Mouse (Mus musculus) adrenal gland, postnatal 4 days (tissue): ENCODE measurements around the gene Evi5l. TPM values are rescaled to one million over a fixed set of nuclear protein-coding genes. Genes with fewer than 3 reads are reported as not detected.

Experiments
- DNase-seq, 2 experiments: peaks; one replicate each; pipeline ENCODE4 v3.0.0; 2021 to 2022; ENCODE audit warnings: low spot score in 2 of 2, mixed read lengths in 2 of 2
- total RNA-seq, 2 experiments: library from RNA; stranded (reverse); gene quantifications; 2 replicates each; pipeline ENCODE4 v1.2.3; 2021

Evi5l gene
- total RNA-seq, 2 experiments from 2014 or later: 46.2 to 47.0 TPM

DNA sequence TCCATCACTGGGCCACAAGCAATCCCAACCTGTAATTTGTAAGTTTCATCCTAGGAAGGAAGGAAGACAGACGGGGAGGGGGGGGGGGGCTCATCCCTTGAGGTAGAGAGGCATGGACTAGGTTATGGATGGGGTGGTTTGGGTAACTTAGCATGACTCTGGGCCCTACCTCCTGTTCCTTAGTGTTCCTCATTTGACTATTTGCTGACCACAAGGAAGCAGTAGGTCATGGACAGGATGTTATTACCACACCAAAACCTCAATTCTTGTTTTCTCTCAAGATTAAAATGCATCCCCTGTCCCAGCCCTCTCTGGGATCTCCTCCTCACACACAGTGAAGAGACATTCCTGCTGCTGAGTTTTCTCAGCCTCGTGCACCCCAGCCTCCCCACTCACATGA lies 35.0 kb downstream of the Evi5l start:
- DNase-seq: no peak

DNA sequence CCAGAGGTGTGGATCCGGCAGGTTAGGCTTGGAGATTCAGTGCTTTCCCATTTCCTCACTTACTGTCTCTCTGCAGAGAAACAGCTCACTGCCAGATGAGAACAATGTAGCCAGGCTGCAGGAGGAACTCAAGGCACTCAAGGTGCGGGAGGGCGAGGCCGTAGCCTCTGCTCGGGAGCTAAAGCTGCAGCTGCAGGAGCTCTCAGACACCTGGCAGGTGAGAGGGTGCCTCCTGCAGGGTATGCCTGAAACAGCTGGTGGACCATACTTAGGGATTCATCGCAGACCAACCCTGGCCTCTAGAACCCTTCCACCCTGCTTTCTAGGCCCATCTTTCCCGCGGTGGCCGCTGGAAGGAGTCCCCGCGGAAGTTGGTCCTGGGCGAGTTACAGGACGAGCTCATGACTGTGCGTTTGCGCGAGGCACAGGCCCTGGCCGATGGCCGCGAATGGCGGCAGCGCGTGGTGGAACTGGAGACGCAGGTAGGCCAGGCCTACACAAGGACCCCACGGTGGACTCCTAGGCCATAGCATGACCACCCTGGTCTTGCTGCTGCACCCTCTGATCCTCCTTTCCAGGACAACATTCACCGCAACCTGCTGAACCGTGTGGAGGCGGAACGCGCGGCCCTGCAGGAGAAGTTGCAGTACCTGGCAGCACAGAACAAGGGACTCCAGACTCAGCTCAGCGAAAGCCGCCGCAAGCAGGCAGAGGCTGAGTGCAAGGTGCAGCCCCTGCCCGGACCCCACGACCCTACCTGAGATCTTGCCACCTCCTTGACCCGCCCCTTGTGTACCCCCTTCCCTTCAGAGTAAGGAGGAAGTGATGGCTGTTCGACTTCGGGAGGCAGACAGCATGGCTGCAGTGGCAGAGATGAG lies 39.1 kb downstream of the Evi5l start:
- no peak for DNase-seq

DNA sequence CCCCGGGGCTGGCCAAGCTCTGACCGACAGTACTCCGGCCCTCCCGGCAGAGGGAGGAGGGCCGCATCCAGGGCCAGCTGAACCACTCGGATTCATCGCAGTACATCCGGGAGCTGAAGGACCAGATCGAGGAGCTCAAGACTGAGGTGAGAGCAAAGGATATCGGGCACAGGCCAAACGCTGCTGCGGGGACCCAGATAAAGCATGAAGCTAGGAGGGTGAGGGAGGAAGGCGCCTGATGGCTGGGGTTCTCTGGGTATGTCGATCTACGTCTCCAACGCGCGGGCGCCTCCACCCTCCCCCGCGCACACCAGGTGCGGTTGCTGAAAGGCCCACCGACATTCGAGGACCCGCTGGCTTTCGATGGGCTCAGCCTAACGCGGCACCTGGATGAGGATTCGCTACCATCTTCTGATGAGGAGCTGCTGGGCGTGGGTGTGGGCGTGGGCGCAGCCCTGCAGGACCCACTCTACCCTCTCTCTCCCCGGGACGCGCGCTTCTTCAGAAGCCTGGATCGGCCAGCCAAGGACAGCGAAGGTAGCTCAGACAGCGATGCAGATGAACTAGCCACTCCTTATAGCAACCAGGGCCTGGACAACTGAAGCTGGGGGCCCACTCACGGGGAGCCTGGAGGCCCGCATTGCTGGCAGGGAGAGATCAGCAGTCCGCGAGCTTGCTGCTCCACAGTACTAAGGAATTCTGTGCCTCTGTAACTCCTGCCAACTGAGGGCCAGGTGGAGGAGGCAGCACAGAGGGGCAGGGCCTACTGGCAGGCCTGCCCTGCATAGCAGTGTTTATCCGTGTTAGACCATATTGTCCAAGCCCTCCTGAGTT lies 40.0 kb downstream of the Evi5l start:
- DNase-seq: no peak

DNA sequence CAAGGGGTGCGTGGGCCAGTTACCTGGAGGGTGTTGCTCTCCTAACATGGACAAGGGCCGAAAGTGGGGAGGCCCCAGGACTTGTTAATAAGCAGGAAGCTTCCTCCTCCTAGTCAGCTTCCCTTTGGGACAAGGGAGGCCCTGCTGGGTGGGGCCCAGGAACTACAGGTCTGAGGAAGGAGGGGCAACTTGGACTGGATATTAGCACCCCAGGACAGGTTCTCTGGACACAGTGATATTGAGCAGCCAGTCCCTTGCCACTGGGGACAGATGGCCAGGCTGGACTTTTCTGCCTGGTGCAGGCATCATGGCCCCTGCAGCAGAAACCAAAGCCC lies 40.6 kb downstream of the Evi5l start:
- DNase-seq: no peak

DNA sequence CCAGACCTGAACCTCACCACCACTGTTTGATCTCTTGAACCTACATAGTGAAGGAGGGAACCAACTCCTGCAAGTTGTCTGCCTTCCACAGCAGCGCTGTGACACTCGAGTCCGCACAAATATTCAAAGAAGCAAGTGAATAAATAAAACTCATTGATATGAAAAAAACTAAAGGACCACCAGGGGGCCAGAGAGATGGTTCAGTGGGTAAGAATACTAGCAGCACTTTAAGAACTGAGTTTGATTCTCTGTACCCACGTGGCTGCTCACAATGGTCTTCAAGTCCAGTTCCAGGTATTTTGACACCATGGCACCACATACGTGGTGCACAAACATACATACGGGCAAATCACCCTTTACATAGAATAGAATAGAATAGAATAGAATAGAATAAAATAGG lies 44.7 kb downstream of the Evi5l start:
- DNase-seq: no peak

DNA sequence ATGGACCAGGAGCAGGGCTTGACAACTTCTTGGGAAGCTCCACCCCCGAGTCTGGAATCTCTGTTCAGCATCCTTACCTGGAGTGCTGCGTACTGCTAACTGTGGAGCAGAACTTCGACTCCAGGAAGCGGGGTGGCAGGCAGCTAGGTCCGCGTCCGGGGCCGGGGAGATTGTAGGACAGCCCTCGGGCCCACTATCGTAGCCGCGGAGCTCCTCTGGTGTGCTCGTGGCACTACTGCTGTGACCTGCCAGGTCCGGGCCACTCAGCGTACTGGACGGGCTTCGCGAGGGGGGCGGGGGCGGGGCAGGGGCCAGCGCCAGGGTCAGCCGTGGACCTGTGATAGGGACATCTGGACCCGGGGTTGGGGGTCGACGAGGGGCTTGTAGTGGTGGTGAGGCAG lies 46.4 kb downstream of the Evi5l start:
- no peak for DNase-seq

DNA sequence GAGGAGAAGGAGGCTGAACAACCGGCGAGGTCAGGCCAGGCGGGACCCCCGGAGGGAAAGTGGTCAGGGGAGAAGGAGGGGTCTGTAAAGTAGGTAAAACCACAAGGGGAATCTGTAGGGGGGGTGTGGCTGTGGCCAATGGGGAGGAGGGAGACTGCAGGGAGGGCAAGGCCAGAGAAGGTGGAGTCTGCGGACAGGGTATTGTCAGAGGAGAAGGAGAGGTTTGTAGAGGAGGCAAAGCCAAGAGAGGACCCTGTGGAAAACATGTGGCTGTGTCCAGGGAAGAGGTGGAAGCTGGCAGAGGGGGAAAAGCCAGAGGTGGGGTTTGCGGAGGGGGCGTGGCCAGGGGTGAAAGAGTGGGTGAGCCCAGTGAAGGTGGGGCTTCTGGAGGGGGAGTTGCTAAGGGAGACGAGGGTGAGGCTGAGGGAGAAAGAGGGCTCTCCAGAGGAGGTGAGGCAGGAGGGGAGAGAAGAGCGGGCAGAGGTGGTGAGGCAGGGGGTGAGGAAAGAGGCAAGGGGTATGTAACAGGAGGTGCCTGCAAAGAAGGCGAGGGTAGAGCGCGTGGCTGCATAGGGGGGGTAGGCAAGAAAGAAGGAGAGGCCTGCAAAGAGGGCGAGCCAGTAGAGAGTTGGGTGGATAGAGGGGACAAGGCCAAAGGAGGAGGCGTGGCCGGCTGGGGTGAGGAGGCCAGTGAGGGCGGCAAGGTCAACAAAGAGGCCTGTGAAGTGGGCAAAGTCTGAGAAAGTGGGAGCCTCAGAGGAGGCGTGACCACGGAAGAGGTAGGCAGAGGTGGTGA lies 47.0 kb downstream of the Evi5l start:
- peak; percentile 52 to 61 for DNase-seq

DNA sequence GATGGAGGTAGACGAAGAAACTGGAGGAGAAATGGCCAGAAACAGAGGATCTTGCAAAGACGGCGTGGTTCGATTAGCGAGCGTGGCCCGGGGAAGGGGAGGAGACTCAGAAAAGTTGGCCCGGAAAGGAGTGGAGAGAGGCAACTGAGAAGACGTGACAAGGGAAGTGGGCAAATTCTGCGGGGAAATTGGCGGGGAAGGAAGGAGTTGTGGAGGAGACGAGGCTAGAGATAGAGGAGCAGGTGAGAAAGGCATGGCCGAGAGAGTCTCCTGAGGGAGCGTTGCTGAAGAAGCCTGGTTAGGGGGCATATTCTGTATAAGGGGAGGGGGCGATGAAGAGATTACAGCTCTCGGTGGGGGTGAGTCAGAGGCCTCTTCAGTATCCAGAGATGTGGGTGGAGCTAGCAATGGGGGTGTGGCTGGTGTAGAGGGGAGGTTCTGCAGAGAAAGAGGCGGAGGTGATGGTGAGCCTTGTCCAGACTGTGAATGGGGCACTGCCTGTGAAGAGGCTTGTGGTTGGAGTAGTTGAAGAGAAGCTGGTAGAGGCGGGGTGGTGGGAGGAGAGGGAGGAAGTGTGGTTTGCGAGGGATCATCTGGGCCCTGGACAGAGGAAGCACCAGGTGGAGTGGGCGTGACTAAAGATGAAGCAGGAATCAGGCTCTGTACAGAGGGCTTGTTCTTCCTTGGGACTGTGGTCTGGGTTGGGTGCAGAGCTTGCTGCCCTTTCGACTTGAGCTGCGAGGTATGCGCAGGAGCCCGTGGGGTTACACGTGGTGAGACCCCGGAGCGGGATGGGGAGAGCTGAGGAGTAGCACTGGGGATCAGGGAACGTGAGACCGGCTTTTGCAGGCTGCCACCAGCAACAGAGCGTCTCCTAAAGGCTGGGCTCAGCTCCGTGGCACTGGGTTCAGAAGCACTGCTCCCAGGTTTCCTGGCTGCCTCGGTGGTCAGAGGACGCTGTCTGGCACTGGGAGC lies 47.9 kb downstream of the Evi5l start:
- peak; percentile 38 to 56 for DNase-seq

DNA sequence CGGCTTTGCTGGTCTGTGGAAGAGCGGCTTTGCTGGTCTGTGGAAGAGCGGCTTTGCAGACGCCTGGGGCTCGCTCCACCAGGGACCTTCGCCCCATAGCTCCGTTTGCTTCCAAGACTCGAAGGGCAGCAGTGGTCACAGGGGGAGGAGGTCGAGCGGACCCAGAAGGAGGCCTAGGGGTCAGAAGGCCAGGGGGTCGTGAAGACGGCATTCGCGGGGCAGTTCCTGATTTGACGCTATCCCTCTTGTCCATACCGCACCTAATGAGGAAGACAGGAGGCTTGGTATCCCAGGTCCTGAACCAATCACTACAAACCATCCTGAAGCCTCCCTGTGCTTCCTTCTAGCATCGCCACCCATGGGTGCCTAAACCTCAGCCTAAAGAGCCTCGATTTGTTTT lies 49.9 kb downstream of the Evi5l start:
- no peak for DNase-seq

DNA sequence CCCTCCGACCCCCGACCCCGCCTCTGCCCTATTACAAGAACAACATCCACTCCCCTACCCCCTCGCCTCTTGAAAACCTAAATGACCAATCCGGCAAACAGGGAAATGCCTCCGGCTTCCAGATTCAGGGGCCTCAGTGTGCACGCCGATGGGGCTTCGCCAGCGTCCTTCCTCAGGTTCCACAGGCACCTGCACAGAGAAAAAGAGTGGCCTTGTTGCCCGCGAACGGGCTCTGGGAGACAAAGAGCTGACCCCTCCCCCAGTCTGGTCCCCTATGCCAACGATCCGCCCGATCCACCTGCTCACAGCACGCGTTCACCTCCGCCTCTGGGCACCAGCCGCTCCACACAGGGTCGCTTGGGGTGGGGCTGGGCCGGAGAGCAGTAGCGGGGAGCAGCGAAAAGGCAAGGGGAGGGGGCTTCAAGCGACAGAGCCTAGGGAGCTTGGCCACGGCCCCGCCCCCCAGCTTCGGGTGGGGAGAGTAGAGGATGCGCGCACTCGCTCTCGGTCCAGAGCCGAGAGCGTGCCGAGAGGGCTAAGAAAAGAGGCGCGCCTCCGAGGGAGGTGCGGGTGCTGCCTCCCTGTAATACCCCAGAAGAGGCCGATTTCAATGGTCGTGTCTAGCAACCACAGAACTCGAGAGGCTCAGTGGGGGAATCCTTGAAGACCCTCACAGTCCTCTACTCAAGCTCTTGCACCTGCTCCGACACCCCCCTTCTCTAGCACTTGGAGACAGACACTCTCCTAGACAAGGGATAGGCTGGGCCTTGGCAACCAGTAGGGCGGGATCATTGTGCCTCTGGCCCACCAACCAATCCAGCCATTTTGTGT lies 50.6 kb downstream of the Evi5l start, which contains the start of gene Prr36:
TSS of gene Prr36 (minus strand) at position 669 of the 831 bp plus-strand sequence.
- no peak for DNase-seq

DNA sequence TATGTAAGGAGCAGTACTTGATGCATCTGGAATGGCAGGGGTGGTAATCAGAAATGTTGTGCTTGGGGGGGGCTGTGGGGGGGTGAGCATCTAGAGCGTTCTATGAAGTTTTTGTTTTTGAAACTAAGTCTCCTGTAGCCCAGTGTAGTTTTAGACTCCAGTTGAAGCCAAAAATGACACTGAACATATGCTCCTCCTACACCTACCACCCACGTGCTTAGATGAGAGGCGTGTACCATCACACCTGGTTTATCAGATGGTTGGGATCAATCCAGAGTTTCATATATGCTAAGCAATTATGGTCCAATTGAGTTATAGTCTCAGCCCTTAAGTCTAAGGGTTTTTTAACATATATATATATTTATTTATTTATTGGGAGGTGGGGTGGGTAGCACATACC lies 53.2 kb downstream of the Evi5l start:
- no peak for DNase-seq

DNA sequence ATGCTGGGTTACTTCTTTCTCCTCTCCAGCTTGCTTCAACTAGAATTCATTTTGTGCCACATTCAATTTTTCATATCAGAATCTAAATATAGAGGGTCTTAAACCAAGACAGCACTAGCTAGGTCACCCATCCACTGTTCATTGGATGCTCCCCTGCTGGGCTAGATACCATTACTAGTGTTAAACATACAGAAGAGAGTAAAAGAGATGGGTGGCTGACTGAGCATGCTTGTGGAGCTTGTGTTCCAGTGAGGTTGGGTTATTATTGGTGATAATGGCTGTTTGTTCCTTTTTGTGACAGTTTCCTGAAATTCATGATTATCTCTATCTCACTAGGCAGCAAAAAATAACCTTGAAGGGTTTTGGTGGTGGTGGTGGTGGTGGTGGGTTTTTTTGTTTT lies 55.7 kb downstream of the Evi5l start:
- no peak for DNase-seq

DNA sequence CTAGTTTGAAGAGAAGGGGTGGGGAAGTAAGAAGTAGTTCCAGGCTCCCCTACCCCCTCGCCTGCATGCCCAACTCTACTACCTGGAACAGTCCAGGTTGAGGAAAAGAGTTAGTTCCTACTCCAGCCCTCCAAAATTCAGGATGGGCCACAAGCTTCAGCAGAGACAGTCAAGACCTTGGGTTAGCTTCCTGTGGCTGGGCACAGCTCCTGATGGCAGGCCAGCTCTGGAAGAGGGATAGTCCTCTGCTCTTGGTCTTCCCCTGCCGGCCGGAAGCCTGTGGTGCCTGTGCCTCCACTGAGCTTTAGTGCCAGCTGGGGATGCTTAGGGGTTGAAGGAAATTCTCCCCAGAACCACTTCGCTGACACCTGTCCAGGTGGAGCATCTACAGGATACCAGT lies 60.0 kb downstream of the Evi5l start:
- DNase-seq: no peak

DNA sequence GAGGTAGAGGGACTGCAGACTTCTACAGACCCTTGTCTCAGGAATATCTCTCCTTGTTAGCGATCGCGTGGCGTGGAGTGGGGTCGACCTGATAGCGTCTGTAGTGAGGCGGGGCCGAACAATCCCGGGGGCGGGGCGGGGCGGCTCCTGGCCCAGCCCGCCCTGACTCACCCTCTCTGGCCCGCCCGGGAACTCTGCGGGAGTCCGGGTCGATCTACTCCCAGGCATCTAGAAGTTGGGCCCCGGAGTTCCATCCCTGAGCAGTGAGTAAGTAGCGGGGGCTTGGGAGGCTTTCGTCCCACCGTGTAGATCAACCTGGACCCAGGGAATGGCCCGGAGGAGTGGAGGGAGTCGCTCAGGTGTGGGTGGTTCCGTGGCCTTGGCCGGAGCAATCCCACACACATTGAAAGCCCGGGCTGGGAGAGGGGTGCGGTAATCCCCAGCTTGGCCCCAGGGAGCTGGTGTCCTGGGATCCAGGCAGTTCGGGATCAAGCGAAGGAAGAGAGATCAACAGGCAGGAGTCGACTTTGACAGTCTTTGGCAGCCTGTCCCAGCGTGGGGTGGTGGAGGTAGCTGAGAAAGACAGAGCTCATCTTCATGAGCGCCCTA lies 60.5 kb downstream of the Evi5l start, which contains the start of gene Lrrc8e:
TSS of gene Lrrc8e (plus strand) at position 89 of the 609 bp plus-strand sequence.
- no peak for DNase-seq

DNA sequence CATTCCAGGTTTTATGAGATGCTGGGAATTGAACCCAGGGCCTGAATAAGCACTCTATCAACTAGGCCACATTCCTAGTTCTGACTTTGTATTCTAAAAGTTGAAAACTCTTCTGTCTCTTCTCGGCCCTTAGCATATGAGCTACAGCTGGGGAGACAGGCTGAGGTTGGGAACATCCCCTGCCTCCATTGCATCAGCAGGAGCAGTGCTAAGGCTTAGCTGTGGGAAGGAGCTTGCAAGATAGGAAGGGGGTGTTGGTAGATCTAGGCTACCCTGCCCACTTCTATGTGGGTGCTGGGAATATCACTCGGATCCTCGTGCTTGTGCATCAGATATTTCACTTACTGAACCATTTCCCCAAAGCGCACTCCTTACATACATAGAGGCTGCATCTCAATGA lies 61.6 kb downstream of the Evi5l start:
- no peak for DNase-seq

DNA sequence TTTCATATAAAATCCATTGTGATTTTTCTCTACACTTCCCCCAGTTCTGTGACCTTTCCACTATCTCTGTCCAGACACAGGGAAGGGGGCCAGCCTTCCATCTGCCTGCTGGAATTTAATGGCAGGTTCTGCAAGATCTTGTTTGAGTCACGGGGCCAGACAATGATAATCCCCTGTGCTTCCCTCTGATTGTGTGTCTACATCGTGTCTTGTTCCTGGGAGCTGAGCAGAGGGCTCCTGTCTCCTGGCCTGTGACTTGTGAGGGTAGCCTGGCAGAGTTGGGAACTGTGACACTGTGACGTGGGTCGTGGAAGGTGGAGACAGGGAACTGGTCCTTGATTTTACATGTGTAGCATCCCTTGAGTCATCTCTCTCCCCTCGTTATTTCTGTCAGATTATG lies 63.4 kb downstream of the Evi5l start:
- DNase-seq: no peak

DNA sequence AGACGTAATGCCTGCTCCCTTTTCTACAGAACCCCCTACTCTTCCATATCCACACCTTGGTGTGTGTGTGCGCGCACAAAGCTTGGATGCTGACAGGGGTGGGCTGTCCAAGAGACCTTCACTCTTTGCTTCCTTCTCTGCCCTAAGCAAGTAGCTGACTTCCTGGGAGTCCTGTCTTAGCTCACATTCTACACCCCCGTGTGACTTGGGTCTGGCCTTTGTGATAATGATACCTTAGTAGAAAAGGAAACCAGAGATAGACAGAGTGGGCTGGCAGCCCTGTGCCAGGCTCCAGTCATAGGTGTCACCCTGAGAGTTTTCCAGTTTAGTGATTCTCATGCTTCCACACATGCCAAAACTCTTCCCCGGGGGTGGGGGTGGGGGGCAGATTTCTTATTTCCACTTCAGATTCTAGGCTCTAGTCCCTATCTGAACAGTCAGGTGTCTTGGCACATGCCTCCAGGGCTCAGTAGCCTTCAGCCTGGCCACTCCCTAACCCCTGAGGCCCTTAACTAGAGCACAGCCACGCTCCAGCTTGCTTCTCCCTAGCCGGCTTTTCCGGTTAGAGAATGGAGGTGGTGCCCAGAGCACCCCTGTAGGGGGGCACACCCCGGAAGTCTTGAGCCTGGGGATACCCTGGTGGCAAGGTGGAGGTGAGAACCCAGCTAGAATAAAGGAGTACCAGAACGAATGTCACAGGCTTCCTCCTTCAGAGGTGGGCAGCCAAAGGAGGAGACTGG lies 64.4 kb downstream of the Evi5l start:
- DNase-seq: no peak

DNA sequence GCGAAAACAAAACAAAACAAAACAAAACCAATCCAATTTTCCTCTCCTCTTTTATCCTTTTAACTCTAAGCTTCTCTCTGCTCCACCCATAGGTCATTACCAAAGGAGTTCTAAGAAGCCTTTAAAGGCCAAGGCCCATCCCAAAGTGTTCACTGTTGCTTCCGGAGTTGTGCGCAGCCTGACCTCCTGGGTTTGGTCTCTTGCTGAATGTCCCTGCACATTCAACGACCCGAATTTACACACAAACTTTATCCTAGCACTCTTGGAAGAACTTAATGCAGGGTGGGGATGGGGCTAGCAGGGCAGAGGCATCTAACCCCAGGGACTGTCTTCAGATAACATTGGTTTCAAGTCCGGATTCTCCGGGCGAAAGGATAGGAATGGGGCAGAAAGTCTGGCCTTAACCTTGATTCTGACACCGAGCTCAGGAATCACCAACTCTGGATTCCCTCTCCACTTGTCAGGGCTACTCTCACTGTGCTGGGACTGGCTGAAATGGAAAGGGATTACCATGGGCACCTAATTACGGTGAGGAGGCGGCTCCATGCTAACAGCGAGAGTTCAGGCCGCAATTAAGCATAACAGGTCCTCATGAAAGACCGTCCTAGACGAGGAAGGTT lies 71.6 kb downstream of the Evi5l start:
- DNase-seq: peak in 1 of 2 experiments; percentile 47
